ENCODE assay signal across 8 mouse cellular contexts in the genomic region with DNA sequence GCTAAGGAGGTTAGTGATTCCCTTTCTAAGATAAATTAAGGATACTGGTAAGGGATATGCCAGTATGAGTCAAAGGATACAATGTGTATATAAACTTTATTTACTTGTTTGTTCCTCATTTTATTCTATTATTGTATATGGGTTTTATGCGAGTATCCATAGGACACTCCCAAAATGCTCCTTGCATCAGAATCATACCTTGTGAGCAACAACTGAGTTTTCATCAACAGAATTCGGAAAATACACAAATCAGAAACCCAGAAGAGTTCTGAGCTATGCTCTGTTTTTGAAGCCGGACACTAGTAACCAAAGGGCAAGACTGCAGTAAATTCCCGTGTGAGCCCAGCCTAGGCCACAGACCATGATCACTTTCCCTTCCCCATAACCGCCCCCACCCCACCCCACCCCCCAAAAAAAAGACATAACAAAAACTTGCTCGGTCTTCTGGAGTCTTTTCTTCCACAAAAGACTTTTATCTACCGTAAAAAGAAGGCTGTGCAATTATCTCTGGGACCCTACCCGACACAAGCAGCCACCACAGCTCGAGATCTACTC. TPM values are rescaled to one million over a fixed set of nuclear protein-coding genes. Genes with fewer than 3 reads are reported as not detected.
DNase-seq lines count a peak whose midpoint lies in the region; ATAC-seq and TF ChIP-seq lines count a peak whose summit lies in the region.

No protein-coding gene starts in this region.

- intact Hi-C loops in gastrocnemius, postnatal 36 days (cut with DNase I) = no loop called here

- TF ChIP-seq RAD21 in CH12.LX (IDR thresholded peaks at IDR 0.05; ENCODE audit: low read depth, low read length) = no peak

- no peak for TF ChIP-seq CTCF in CH12.LX (conservative IDR thresholded peaks at IDR 0.05 in 1 of 2, IDR thresholded peaks at IDR 0.05 in 1 of 2; ENCODE audit: low read depth in 2 of 2, low read length in 2 of 2)

- peak overlapping the region; percentile 72 for H3K4me3 ChIP-seq in heart, embryonic 12.5 days
- peak overlapping the region; percentile 66 to 71 (median 71) for H3K4me3 ChIP-seq in CH12.LX (replicated peaks in 1 of 3; ENCODE audit: low read depth in 2 of 3, low read length in 2 of 3, poor library complexity in 1 of 3)
- peak overlapping the region; percentile 73 for H3K4me3 ChIP-seq in forebrain, embryonic 13.5 days
- peak overlapping the region; percentile 79 for H3K4me3 ChIP-seq in liver, embryonic 15.5 days (replicated peaks)

- peak overlapping the region; percentile 89 for H3K4me2 ChIP-seq in heart, embryonic 12.5 days
- H3K4me2 ChIP-seq in CH12.LX (ENCODE audit: insufficient read depth, low read depth, poor library complexity, severe bottlenecking) = peak overlapping the region; percentile 91
- peak overlapping the region; percentile 73 for H3K4me2 ChIP-seq in forebrain, embryonic 13.5 days
- peak overlapping the region; percentile 81 for H3K4me2 ChIP-seq in liver, embryonic 15.5 days

- no peaks in the 10 kb centered on the region for H3K9me3 ChIP-seq in heart, embryonic 12.5 days (replicated peaks)
- H3K9me3 ChIP-seq in CH12.LX (replicated peaks; ENCODE audit: low read length) = no peaks in the 10 kb centered on the region
- no peaks in the 10 kb centered on the region for H3K9me3 ChIP-seq in forebrain, embryonic 13.5 days (replicated peaks)
- no peaks in the 10 kb centered on the region for H3K9me3 ChIP-seq in liver, embryonic 15.5 days (replicated peaks)

- 18% methylated on average over 9 of the region's 9 CpGs for WGBS in heart, embryonic 12.5 days
- 22% methylated on average over 9 of the region's 9 CpGs for WGBS in forebrain, embryonic 13.5 days
- WGBS in liver, embryonic 15.5 days (ENCODE audit: insufficient replicate concordance) = 5% methylated on average over 9 of the region's 9 CpGs

- in situ Hi-C loops in CH12.LX (cut with MboI; ENCODE audit: low pct_ligation_motif_present, low pct_unique_long_range_greater_than_20kb, low sequenced_read_pairs) = loop anchor here (10.0 kb wide), 1 partner anchor 116 kb away; a partner anchor contains a TSS

- dilution Hi-C loops in CH12.LX (cut with MboI; ENCODE audit: extremely low pct_ligation_motif_present, extremely low pct_unique_long_range_greater_than_20kb, low sequenced_read_pairs) = no loop called here

- DNase-seq in heart, adult 11 months = no peak
- peak; percentile 9 for DNase-seq in CH12.LX (ENCODE audit: extremely low read depth)
- no peak for DNase-seq in embryo, embryonic 10.5 days (ENCODE audit: low spot score)
- DNase-seq in layer of hippocampus, postnatal 10 days (ENCODE audit: low spot score in 2 of 2) = no peak
- no peak for DNase-seq in gastrocnemius, postnatal 36 days

- no peak for TF ChIP-seq POLR2A in CH12.LX (IDR thresholded peaks at IDR 0.05; ENCODE audit: low read depth, low read length)

- 0 out of 2 replicates have a peak, but pooled peaks cover 10% of the 10 kb centered on the region for H3K79me2 ChIP-seq in CH12.LX (replicated peaks; ENCODE audit: control insufficient read depth, extremely low read depth, insufficient read depth, poor library complexity, severe bottlenecking)

- no peaks in the 10 kb centered on the region for H3K27me3 ChIP-seq in heart, embryonic 12.5 days (replicated peaks)
- H3K27me3 ChIP-seq in CH12.LX (replicated peaks) = no peaks in the 10 kb centered on the region
- H3K27me3 ChIP-seq in forebrain, embryonic 13.5 days = no peaks in the 10 kb centered on the region
- H3K27me3 ChIP-seq in liver, embryonic 15.5 days = no peaks in the 10 kb centered on the region

- H3K9ac ChIP-seq in heart, embryonic 12.5 days = peak overlapping the region; percentile 85
- peak overlapping the region; percentile 80 for H3K9ac ChIP-seq in CH12.LX (ENCODE audit: insufficient read depth, low read depth)
- H3K9ac ChIP-seq in forebrain, embryonic 13.5 days = peak overlapping the region; percentile 91
- H3K9ac ChIP-seq in liver, embryonic 15.5 days = peak overlapping the region; percentile 91; the same call in 1 of the 2 replicates

- no peak for ATAC-seq in heart, embryonic 12.5 days (ENCODE audit: insufficient number of reproducible peaks, low FRiP score)
- peak; percentile 42 for ATAC-seq in forebrain, embryonic 13.5 days
- ATAC-seq in liver, embryonic 15.5 days (ENCODE audit: insufficient read depth) = no peak

- H3K27ac ChIP-seq in heart, embryonic 12.5 days (ENCODE audit: poor library complexity, severe bottlenecking) = no peak overlapping the region; the same call in 1 of the 2 replicates
- no peak overlapping the region for H3K27ac ChIP-seq in CH12.LX (ENCODE audit: insufficient read depth, low read depth)
- H3K27ac ChIP-seq in forebrain, embryonic 13.5 days = no peak overlapping the region
- H3K27ac ChIP-seq in liver, embryonic 15.5 days (replicated peaks) = peak overlapping the region; percentile 94

- H3K36me3 ChIP-seq in heart, embryonic 12.5 days = no peaks in the 10 kb centered on the region
- peaks cover 0 to 10% of the 10 kb centered on the region in 2 experiments for H3K36me3 ChIP-seq in CH12.LX (replicated peaks in 1 of 2; ENCODE audit: control insufficient read depth in 1 of 2, insufficient read depth in 1 of 2, low read length in 1 of 2)
- no peaks in the 10 kb centered on the region for H3K36me3 ChIP-seq in forebrain, embryonic 13.5 days (ENCODE audit: poor library complexity, severe bottlenecking)
- no peaks in the 10 kb centered on the region for H3K36me3 ChIP-seq in liver, embryonic 15.5 days (replicated peaks)

- TF ChIP-seq EP300 in CH12.LX (IDR thresholded peaks at IDR 0.05; ENCODE audit: low read length) = no peak

- peaks cover 5% of the 10 kb centered on the region; the same call in 1 of the 2 replicates for H3K4me1 ChIP-seq in heart, embryonic 12.5 days (replicated peaks)
- H3K4me1 ChIP-seq in CH12.LX (ENCODE audit: control insufficient read depth in 1 of 2, insufficient read depth in 2 of 2) = peaks cover 0 to 28% of the 10 kb centered on the region in 2 experiments; a peak in 3 of 4 replicates
- peaks cover 15% of the 10 kb centered on the region for H3K4me1 ChIP-seq in forebrain, embryonic 13.5 days
- peaks cover 71% of the 10 kb centered on the region for H3K4me1 ChIP-seq in liver, embryonic 15.5 days (replicated peaks)

TF ChIP-seq in CH12.LX, 34 proteins besides CTCF, POLR2A, EP300 and RAD21:
- TF ChIP-seq POLR2AphosphoS2 (IDR thresholded peaks at IDR 0.05; ENCODE audit: low read depth, low read length) = no peak
- no peak for TF ChIP-seq BHLHE40 (IDR thresholded peaks at IDR 0.05; ENCODE audit: low read depth, low read length)
- no peak for TF ChIP-seq MAX (IDR thresholded peaks at IDR 0.05; ENCODE audit: low read length)

RNA-seq across cellular contexts. Expression of a gene that starts 0.4 kb away (rescaled TPM):
- 23.8 and 25.0 TPM in 2 replicates for polyA plus RNA-seq in heart, embryonic 12.5 days (2016; fragmentation: Nextera tagmentation; extraction: Ambion mirVana)
- total RNA-seq in CH12.LX (2012; rRNA removed) (15.9 and 17.0 TPM in 2 replicates), CH12.LX (2014; rRNA removed) (33.0 and 37.5 TPM in 2 replicates)
- polyA plus RNA-seq in CH12.LX (2012; ENCODE audit: insufficient read length, low read depth) = 19.8 and 21.7 TPM in 2 replicates
- polyA plus RNA-seq in forebrain, embryonic 13.5 days (2015; fragmentation: Nextera tagmentation; extraction: Ambion mirVana) = 26.9 and 30.6 TPM in 2 replicates
- 18.7 and 20.4 TPM in 2 replicates for polyA plus RNA-seq in liver, embryonic 15.5 days (2015; fragmentation: Nextera tagmentation; extraction: Ambion mirVana)
- 10 to 100 TPM; 35.6 to 38.0 TPM for total RNA-seq in layer of hippocampus, postnatal 10 days (2021)
- 10 to 100 TPM; 46.5 to 50.7 TPM for total RNA-seq in gastrocnemius, postnatal 36 days (2021)

RNA-seq across cellular contexts. Expression of a gene that starts 0.9 kb away (rescaled TPM):
- polyA plus RNA-seq in heart, embryonic 12.5 days (2016; fragmentation: Nextera tagmentation; extraction: Ambion mirVana) = 2.3 and 2.8 TPM in 2 replicates
- total RNA-seq in CH12.LX (2012; rRNA removed) (10.6 and 10.8 TPM in 2 replicates), CH12.LX (2014; rRNA removed) (6.4 and 6.6 TPM in 2 replicates)
- polyA plus RNA-seq in CH12.LX (2012; ENCODE audit: insufficient read length, low read depth) = 8.7 TPM in 2 replicates
- 1.6 and 2.1 TPM in 2 replicates for polyA plus RNA-seq in forebrain, embryonic 13.5 days (2015; fragmentation: Nextera tagmentation; extraction: Ambion mirVana)
- 1.9 and 2.0 TPM in 2 replicates for polyA plus RNA-seq in liver, embryonic 15.5 days (2015; fragmentation: Nextera tagmentation; extraction: Ambion mirVana)
- 10 to 100 TPM in 1 of 2 experiments, 1 to 10 TPM in 1; 9.2 to 10.0 TPM for total RNA-seq in layer of hippocampus, postnatal 10 days (2021)
- 10 to 100 TPM in 1 of 2 experiments, 1 to 10 TPM in 1; 9.3 to 11.6 TPM for total RNA-seq in gastrocnemius, postnatal 36 days (2021)
